Mouse (Mus musculus): ENCODE measurements around the gene L3mbtl3. TPM values are rescaled to one million over a fixed set of nuclear protein-coding genes. Genes with fewer than 3 reads are reported as not detected.
A peak's percentile ranks its signal among the peaks of the same experiment; 100 is the strongest.

The L3mbtl3 gene
- polyA plus RNA-seq (2016; fragmentation: Nextera tagmentation; extraction: Ambion mirVana), result 3.9 and 4.1 TPM in 2 replicates

DNA sequence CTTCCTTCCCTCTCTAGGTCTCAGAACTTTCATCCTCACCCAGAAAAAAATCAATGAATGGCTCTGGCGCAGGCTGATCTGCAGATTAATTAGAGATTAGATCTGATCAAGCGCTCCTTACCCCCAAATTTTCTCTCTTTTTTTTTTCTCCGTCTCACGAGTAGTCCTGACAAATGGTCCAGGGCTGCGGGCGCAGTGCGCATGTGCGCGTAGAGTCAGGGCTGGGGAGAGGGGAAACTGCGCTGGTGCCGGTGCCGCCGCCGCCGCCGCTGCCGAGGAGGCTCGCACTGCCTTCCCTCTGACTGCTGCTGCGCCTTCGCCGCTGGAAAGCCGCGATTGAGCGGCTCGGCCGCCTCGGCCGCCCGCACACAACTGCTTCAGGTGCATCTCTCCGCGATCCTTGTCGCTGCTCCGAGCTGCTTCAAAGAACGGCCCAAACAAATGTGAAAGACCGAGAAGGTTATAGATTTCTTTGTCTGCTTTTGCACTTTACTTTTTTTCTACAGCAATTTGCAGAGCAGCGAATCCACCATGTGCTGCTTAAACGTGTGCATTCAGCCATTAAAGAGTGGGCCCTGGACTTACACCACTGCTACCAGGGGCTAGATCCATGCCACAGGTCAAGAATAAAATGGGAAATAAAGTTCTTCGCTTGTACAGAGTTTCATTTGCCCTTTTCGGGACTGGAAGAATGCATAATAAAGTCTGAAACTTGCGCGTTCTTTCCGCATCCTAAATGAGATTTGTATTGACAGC lies at the start of gene L3mbtl3:
L3mbtl3 (minus strand) TSS at position 182 of the 756 bp plus-strand sequence.
- H3K9me3 ChIP-seq (replicated peaks), result no peaks in the 10 kb centered on the region
- H3K4me1 ChIP-seq, result peaks cover 20% of the 10 kb centered on the region
- peak within 1 kb of the TSS; percentile 73 for H3K9ac ChIP-seq
- peak; percentile 52; the same call in 1 of the 2 replicates for ATAC-seq
- WGBS (ENCODE audit: insufficient replicate concordance), result 1% methylated on average over 42 of the region's 42 CpGs
- no peaks in the 10 kb centered on the region for H3K36me3 ChIP-seq
- peak within 1 kb of the TSS; percentile 72 for H3K27ac ChIP-seq
- peaks cover 39% of the 10 kb centered on the region for H3K27me3 ChIP-seq (replicated peaks)
- peak within 1 kb of the TSS; percentile 91 for H3K4me2 ChIP-seq
- H3K4me3 ChIP-seq, result peak within 1 kb of the TSS; percentile 70

DNA sequence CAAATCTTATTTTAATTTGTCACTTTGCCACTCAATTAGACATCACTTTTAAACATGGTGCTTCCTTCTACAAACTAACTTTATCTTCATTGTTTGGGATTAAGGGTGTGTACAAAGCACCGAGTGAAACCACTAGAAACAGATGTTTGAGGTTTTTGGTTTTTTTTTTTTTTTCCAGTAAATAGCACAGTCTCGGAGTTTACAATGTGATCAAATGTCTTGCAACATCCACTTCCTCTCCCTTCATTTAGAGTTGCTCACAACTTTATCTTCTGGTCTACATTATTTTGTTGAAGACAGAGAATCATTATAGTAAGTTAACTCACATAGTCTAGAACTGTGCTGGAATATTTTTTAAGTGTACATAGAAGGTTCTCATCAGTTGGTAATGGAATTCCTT lies 45.4 kb upstream of the L3mbtl3 start:
- Histone ChIP-seq H3K4me1 (no peaks in the 10 kb centered on the region), H3K27me3 (replicated peaks) (no peaks in the 10 kb centered on the region), H3K27ac (no peak overlapping the region), H3K36me3 (no peaks in the 10 kb centered on the region), H3K4me3 (no peak overlapping the region), H3K9ac (no peak overlapping the region), H3K9me3 (replicated peaks) (no peaks in the 10 kb centered on the region), H3K4me2 (no peak overlapping the region)
- ATAC-seq, result no peak
- 20% methylated on average over 2 of the region's 2 CpGs for WGBS (ENCODE audit: insufficient replicate concordance)

GRCm38 (mm10) chr10:26388656-26389055 lies 12.9 kb upstream of the L3mbtl3 start:
- H3K9me3 ChIP-seq (replicated peaks), result no peaks in the 10 kb centered on the region
- no peaks in the 10 kb centered on the region for H3K27me3 ChIP-seq (replicated peaks)
- no peaks in the 10 kb centered on the region for H3K4me1 ChIP-seq
- H3K4me2 ChIP-seq, result no peak overlapping the region
- H3K9ac ChIP-seq, result no peak overlapping the region
- H3K27ac ChIP-seq, result no peak overlapping the region
- ATAC-seq, result no peak
- no peaks in the 10 kb centered on the region for H3K36me3 ChIP-seq
- no peak overlapping the region for H3K4me3 ChIP-seq

- WGBS (ENCODE audit: insufficient replicate concordance), result 77% methylated on average over 6 of the region's 6 CpGs
- H3K9me3 ChIP-seq (replicated peaks), result no peaks in the 10 kb centered on the region
- no peaks in the 10 kb centered on the region for H3K36me3 ChIP-seq
- peaks cover 39% of the 10 kb centered on the region for H3K27me3 ChIP-seq (replicated peaks)
- no peak overlapping the region for H3K9ac ChIP-seq
- no peak overlapping the region for H3K4me3 ChIP-seq
- H3K4me1 ChIP-seq, result peaks cover 16% of the 10 kb centered on the region
- no peak for ATAC-seq
- H3K4me2 ChIP-seq, result no peak overlapping the region
- H3K27ac ChIP-seq, result no peak overlapping the region
Measured at GRCm38 (mm10) chr10:26377332-26377602, 1.5 kb upstream of the L3mbtl3 start.

GRCm38 (mm10) chr10:26376546-26377331 lies 968 bp upstream of the L3mbtl3 start:
- WGBS (ENCODE audit: insufficient replicate concordance), result 39% methylated on average over 10 of the region's 10 CpGs

GRCm38 (mm10) chr10:26375351-26375751 lies 420 bp downstream of the L3mbtl3 start:
- 0% methylated on average over 23 of the region's 30 CpGs for WGBS (ENCODE audit: insufficient replicate concordance)
- Histone ChIP-seq H3K4me2 (peak overlapping the region; percentile 91), H3K9ac (peak overlapping the region; percentile 73), H3K4me3 (peak overlapping the region; percentile 70), H3K36me3 (no peaks in the 10 kb centered on the region), H3K27me3 (replicated peaks) (peaks cover 39% of the 10 kb centered on the region), H3K9me3 (replicated peaks) (no peaks in the 10 kb centered on the region), H3K4me1 (peaks cover 20% of the 10 kb centered on the region), H3K27ac (peak overlapping the region; percentile 72)
- peak; percentile 41 for ATAC-seq

More at GRCm38 (mm10) chr10:26376546-26377331, 968 bp upstream of the L3mbtl3 start:
- peaks cover 16% of the 10 kb centered on the region for H3K4me1 ChIP-seq
- H3K36me3 ChIP-seq, result no peaks in the 10 kb centered on the region
- H3K4me2 ChIP-seq, result peak overlapping the region; percentile 91
- H3K9me3 ChIP-seq (replicated peaks), result no peaks in the 10 kb centered on the region
- H3K9ac ChIP-seq, result peak overlapping the region; percentile 73; the same call in 1 of the 2 replicates
- no peak for ATAC-seq
- H3K27me3 ChIP-seq (replicated peaks), result peaks cover 39% of the 10 kb centered on the region
- H3K27ac ChIP-seq, result no peak overlapping the region
- H3K4me3 ChIP-seq, result peak overlapping the region; percentile 70

GRCm38 (mm10) chr10:26374436-26375311 lies 1.1 kb downstream of the L3mbtl3 start:
- peak; percentile 57 for ATAC-seq
- peaks cover 20% of the 10 kb centered on the region for H3K4me1 ChIP-seq
- H3K4me3 ChIP-seq, result peak overlapping the region; percentile 70
- no peaks in the 10 kb centered on the region for H3K36me3 ChIP-seq
- H3K4me2 ChIP-seq, result peak overlapping the region; percentile 91
- 1% methylated on average over 79 of the region's 101 CpGs for WGBS (ENCODE audit: insufficient replicate concordance)
- peaks cover 39% of the 10 kb centered on the region for H3K27me3 ChIP-seq (replicated peaks)
- peak overlapping the region; percentile 73 for H3K9ac ChIP-seq
- H3K9me3 ChIP-seq (replicated peaks), result no peaks in the 10 kb centered on the region
- H3K27ac ChIP-seq, result peak overlapping the region; percentile 72

DNA sequence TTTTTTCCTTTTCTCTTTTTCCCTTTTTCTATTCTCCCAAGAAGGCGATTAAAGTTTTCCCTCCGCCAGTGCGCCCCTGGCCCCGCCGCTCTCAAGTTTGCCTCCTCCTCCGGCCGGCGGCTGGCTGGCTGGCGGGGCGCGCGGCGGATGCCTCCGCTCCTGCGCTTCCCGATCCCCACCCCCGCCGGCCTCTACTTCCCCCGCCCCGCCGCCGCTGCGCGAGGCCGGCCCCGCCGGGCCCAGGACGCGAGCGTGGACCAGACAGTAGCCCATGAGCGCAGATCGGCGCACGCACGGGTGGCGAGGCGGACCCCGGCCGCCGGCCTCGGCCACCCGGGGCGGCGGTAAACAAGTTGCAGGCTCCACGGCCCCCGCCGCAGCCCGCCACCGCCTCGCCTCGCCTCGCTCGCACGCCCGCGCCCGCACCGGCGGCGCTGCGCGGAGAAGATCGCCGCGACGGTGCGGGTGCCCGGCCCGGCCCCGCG lies 1.8 kb downstream of the L3mbtl3 start:
- H3K27ac ChIP-seq, result peak overlapping the region; percentile 72
- ATAC-seq, result peak; percentile 48
- WGBS (ENCODE audit: insufficient replicate concordance), result under 1% methylated on average over 64 of the region's 71 CpGs

GRCm38 (mm10) chr10:26372940-26373931 lies 2.5 kb downstream of the L3mbtl3 start:
- Histone ChIP-seq H3K36me3 (no peaks in the 10 kb centered on the region), H3K9ac (peak overlapping the region; percentile 73), H3K4me2 (peak overlapping the region; percentile 91), H3K4me1 (peaks cover 20% of the 10 kb centered on the region), H3K4me3 (peak overlapping the region; percentile 70), H3K9me3 (replicated peaks) (no peaks in the 10 kb centered on the region), H3K27me3 (replicated peaks) (peaks cover 39% of the 10 kb centered on the region), H3K27ac (peak overlapping the region; percentile 72; the same call in 1 of the 2 replicates)
- no peak for ATAC-seq
- 4% methylated on average over 51 of the region's 51 CpGs for WGBS (ENCODE audit: insufficient replicate concordance)

More for the DNA sequence above, 1.8 kb downstream of the L3mbtl3 start:
- peaks cover 20% of the 10 kb centered on the region for H3K4me1 ChIP-seq
- H3K27me3 ChIP-seq (replicated peaks), result peaks cover 39% of the 10 kb centered on the region
- peak overlapping the region; percentile 73 for H3K9ac ChIP-seq
- peak overlapping the region; percentile 91 for H3K4me2 ChIP-seq
- H3K36me3 ChIP-seq, result no peaks in the 10 kb centered on the region
- peak overlapping the region; percentile 70 for H3K4me3 ChIP-seq
- H3K9me3 ChIP-seq (replicated peaks), result no peaks in the 10 kb centered on the region

DNA sequence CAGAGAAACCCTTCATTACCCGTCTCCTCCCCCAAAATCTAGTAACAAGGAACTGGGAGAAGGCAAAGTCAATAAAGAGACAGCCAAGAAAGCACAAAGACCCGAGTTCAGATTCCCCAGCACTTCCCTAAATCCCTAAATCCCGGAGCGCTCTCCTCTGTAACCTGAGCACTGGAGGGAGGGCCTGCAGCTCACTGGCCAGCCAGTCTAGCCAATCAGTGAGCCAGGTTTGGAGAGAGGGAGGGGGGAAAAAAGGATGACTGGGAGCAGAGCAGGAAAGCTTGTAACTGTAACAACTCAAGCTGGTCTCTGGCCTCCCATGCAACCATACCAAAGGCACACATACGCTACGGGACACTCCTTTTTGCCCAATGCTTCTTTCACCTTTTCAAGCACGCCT lies 4.4 kb downstream of the L3mbtl3 start:
- Histone ChIP-seq H3K36me3 (no peaks in the 10 kb centered on the region), H3K9ac (no peak overlapping the region), H3K27ac (no peak overlapping the region), H3K4me2 (no peak overlapping the region), H3K9me3 (replicated peaks) (no peaks in the 10 kb centered on the region), H3K4me1 (peaks cover 16% of the 10 kb centered on the region), H3K27me3 (replicated peaks) (peaks cover 33% of the 10 kb centered on the region), H3K4me3 (no peak overlapping the region)
- no peak for ATAC-seq
- WGBS (ENCODE audit: insufficient replicate concordance), result 59% methylated on average over 7 of the region's 7 CpGs
